Mouse (Mus musculus): ENCODE results near the gene Gpatch8. TPM values are rescaled to one million over a fixed set of nuclear protein-coding genes. Genes with fewer than 3 reads are reported as not detected.
A peak's percentile ranks its signal among the peaks of the same experiment; 100 is the strongest.

Gpatch8 gene
- polyA plus RNA-seq, 1 experiment from 2014 or later: 20.1 TPM

- 88% methylated on average over 6 of the region's 6 CpGs for WGBS (ENCODE audit: insufficient replicate concordance)
- H3K27ac ChIP-seq (replicated peaks): no peak overlapping the region
Observed at GRCm38 (mm10) chr11:102495114-102495513, 61.1 kb downstream of the Gpatch8 start.

GRCm38 (mm10) chr11:102494063-102494650, 62.0 kb downstream of the Gpatch8 start:
- no peak overlapping the region for H3K4me3 ChIP-seq (replicated peaks)
- H3K9ac ChIP-seq: no peak overlapping the region
- 66% methylated on average over 7 of the region's 7 CpGs for WGBS (ENCODE audit: insufficient replicate concordance)
- H3K36me3 ChIP-seq (replicated peaks): peaks cover 43% of the 10 kb centered on the region
- no peak overlapping the region for H3K27ac ChIP-seq (replicated peaks)
- no peaks in the 10 kb centered on the region for H3K9me3 ChIP-seq (replicated peaks)
- no peak for ATAC-seq (ENCODE audit: insufficient read depth)
- H3K4me2 ChIP-seq: no peak overlapping the region
- H3K27me3 ChIP-seq: no peaks in the 10 kb centered on the region
- H3K4me1 ChIP-seq (replicated peaks): peaks cover 7% of the 10 kb centered on the region

More at GRCm38 (mm10) chr11:102495114-102495513, 61.1 kb downstream of the Gpatch8 start:
- Histone ChIP-seq H3K4me2 (no peak overlapping the region), H3K4me3 (replicated peaks) (no peak overlapping the region), H3K9ac (no peak overlapping the region), H3K27me3 (no peaks in the 10 kb centered on the region), H3K9me3 (replicated peaks) (no peaks in the 10 kb centered on the region), H3K36me3 (replicated peaks) (peaks cover 52% of the 10 kb centered on the region), H3K4me1 (replicated peaks) (peaks cover 7% of the 10 kb centered on the region)
- no peak for ATAC-seq (ENCODE audit: insufficient read depth)

- no peak overlapping the region for H3K27ac ChIP-seq (replicated peaks)
- no peaks in the 10 kb centered on the region for H3K27me3 ChIP-seq
- peaks cover 9% of the 10 kb centered on the region for H3K4me1 ChIP-seq (replicated peaks)
- no peak overlapping the region for H3K4me2 ChIP-seq
- no peaks in the 10 kb centered on the region for H3K9me3 ChIP-seq (replicated peaks)
- H3K4me3 ChIP-seq (replicated peaks): no peak overlapping the region
- ATAC-seq (ENCODE audit: insufficient read depth): no peak
- peaks cover 34% of the 10 kb centered on the region for H3K36me3 ChIP-seq (replicated peaks)
- H3K9ac ChIP-seq: no peak overlapping the region
- WGBS (ENCODE audit: insufficient replicate concordance): 82% methylated on average over 2 of the region's 2 CpGs
Observed at GRCm38 (mm10) chr11:102493241-102493640, 63.0 kb downstream of the Gpatch8 start.

GRCm38 (mm10) chr11:102487901-102488300, 68.3 kb downstream of the Gpatch8 start:
- Histone ChIP-seq H3K4me2 (no peak overlapping the region), H3K9me3 (replicated peaks) (no peaks in the 10 kb centered on the region), H3K27ac (replicated peaks) (no peak overlapping the region), H3K27me3 (no peaks in the 10 kb centered on the region), H3K36me3 (replicated peaks) (peaks cover 43% of the 10 kb centered on the region), H3K4me3 (replicated peaks) (no peak overlapping the region), H3K9ac (no peak overlapping the region), H3K4me1 (replicated peaks) (peaks cover 13% of the 10 kb centered on the region; the same call in 1 of the 2 replicates)
- ATAC-seq (ENCODE audit: insufficient read depth): no peak
- WGBS (ENCODE audit: insufficient replicate concordance): 33% methylated on average over 2 of the region's 2 CpGs

- Histone ChIP-seq H3K27me3 (no peaks in the 10 kb centered on the region), H3K36me3 (replicated peaks) (peaks cover 45% of the 10 kb centered on the region), H3K9ac (no peak overlapping the region), H3K9me3 (replicated peaks) (no peaks in the 10 kb centered on the region), H3K4me3 (replicated peaks) (no peak overlapping the region), H3K27ac (replicated peaks) (no peak overlapping the region), H3K4me1 (replicated peaks) (peaks cover 13% of the 10 kb centered on the region; the same call in 1 of the 2 replicates), H3K4me2 (no peak overlapping the region)
- ATAC-seq (ENCODE audit: insufficient read depth): 0 out of 2 replicates have a peak, but pooled peaks have one; percentile 42
- WGBS (ENCODE audit: insufficient replicate concordance): 57% methylated on average over 11 of the region's 11 CpGs
Observed at GRCm38 (mm10) chr11:102486733-102487386, 69.3 kb downstream of the Gpatch8 start.

GRCm38 (mm10) chr11:102481779-102482178, 74.4 kb downstream of the Gpatch8 start:
- WGBS (ENCODE audit: insufficient replicate concordance): 61% methylated on average over 10 of the region's 10 CpGs
- Histone ChIP-seq H3K9ac (no peak overlapping the region), H3K27ac (replicated peaks) (no peak overlapping the region), H3K4me2 (no peak overlapping the region), H3K4me3 (replicated peaks) (no peak overlapping the region), H3K27me3 (no peaks in the 10 kb centered on the region), H3K9me3 (replicated peaks) (no peaks in the 10 kb centered on the region), H3K36me3 (replicated peaks) (peaks cover 84% of the 10 kb centered on the region), H3K4me1 (replicated peaks) (no peaks in the 10 kb centered on the region)
- ATAC-seq (ENCODE audit: insufficient read depth): no peak

- no peaks in the 10 kb centered on the region for H3K9me3 ChIP-seq (replicated peaks)
- 86% methylated on average over 4 of the region's 4 CpGs for WGBS (ENCODE audit: insufficient replicate concordance)
- no peak overlapping the region for H3K27ac ChIP-seq (replicated peaks)
- H3K36me3 ChIP-seq (replicated peaks): peaks cover 76% of the 10 kb centered on the region
- no peaks in the 10 kb centered on the region for H3K4me1 ChIP-seq (replicated peaks)
- no peaks in the 10 kb centered on the region for H3K27me3 ChIP-seq
- no peak overlapping the region for H3K4me2 ChIP-seq
- no peak overlapping the region for H3K9ac ChIP-seq
- no peak overlapping the region for H3K4me3 ChIP-seq (replicated peaks)
- ATAC-seq (ENCODE audit: insufficient read depth): no peak
Observed at GRCm38 (mm10) chr11:102480897-102481296, 75.3 kb downstream of the Gpatch8 start.

GRCm38 (mm10) chr11:102480111-102480510, 76.1 kb downstream of the Gpatch8 start:
- no peak overlapping the region for H3K4me2 ChIP-seq
- no peaks in the 10 kb centered on the region for H3K27me3 ChIP-seq
- H3K36me3 ChIP-seq (replicated peaks): peaks cover 70% of the 10 kb centered on the region
- no peaks in the 10 kb centered on the region for H3K9me3 ChIP-seq (replicated peaks)
- WGBS (ENCODE audit: insufficient replicate concordance): 94% methylated on average over 15 of the region's 15 CpGs
- no peak overlapping the region for H3K9ac ChIP-seq
- H3K4me3 ChIP-seq (replicated peaks): no peak overlapping the region
- H3K4me1 ChIP-seq (replicated peaks): peaks cover 6% of the 10 kb centered on the region
- no peak for ATAC-seq (ENCODE audit: insufficient read depth)
- H3K27ac ChIP-seq (replicated peaks): no peak overlapping the region

- ATAC-seq (ENCODE audit: insufficient read depth): no peak
- WGBS (ENCODE audit: insufficient replicate concordance): 91% methylated on average over 23 of the region's 23 CpGs
- H3K27ac ChIP-seq (replicated peaks): no peak overlapping the region
- H3K36me3 ChIP-seq (replicated peaks): peaks cover 65% of the 10 kb centered on the region
- no peak overlapping the region for H3K4me3 ChIP-seq (replicated peaks)
- H3K27me3 ChIP-seq: no peaks in the 10 kb centered on the region
- peaks cover 11% of the 10 kb centered on the region for H3K4me1 ChIP-seq (replicated peaks)
- no peak overlapping the region for H3K9ac ChIP-seq
- H3K9me3 ChIP-seq (replicated peaks): no peaks in the 10 kb centered on the region
- H3K4me2 ChIP-seq: no peak overlapping the region
Observed at GRCm38 (mm10) chr11:102479581-102479980, 76.6 kb downstream of the Gpatch8 start.

GRCm38 (mm10) chr11:102478671-102479070, 77.5 kb downstream of the Gpatch8 start:
- H3K27ac ChIP-seq (replicated peaks): no peak overlapping the region
- no peaks in the 10 kb centered on the region for H3K9me3 ChIP-seq (replicated peaks)
- H3K4me2 ChIP-seq: no peak overlapping the region
- 57% methylated on average over 3 of the region's 3 CpGs for WGBS (ENCODE audit: insufficient replicate concordance)
- H3K36me3 ChIP-seq (replicated peaks): peaks cover 60% of the 10 kb centered on the region
- H3K4me3 ChIP-seq (replicated peaks): no peak overlapping the region
- H3K4me1 ChIP-seq (replicated peaks): peaks cover 11% of the 10 kb centered on the region
- H3K9ac ChIP-seq: no peak overlapping the region
- no peaks in the 10 kb centered on the region for H3K27me3 ChIP-seq
- peak; percentile 12; the same call in 1 of the 2 replicates for ATAC-seq (ENCODE audit: insufficient read depth)

- Histone ChIP-seq H3K9me3 (replicated peaks) (no peaks in the 10 kb centered on the region), H3K4me1 (replicated peaks) (peaks cover 22% of the 10 kb centered on the region), H3K4me2 (no peak overlapping the region), H3K27me3 (no peaks in the 10 kb centered on the region), H3K27ac (replicated peaks) (no peak overlapping the region), H3K4me3 (replicated peaks) (no peak overlapping the region), H3K9ac (no peak overlapping the region), H3K36me3 (replicated peaks) (peaks cover 27% of the 10 kb centered on the region)
- ATAC-seq (ENCODE audit: insufficient read depth): no peak
- 44% methylated on average over 3 of the region's 3 CpGs for whole genome bisulfite sequencing (ENCODE audit: insufficient replicate concordance)
Observed at GRCm38 (mm10) chr11:102475027-102475426, 81.2 kb downstream of the Gpatch8 start.
